Mouse (Mus musculus): ENCODE results near the gene Ndufb3.
"Not testable (repeated sequence)": the region's sequence is repeated elsewhere in the genome, so short reads cannot be mapped to it uniquely, and the experiment has no call there.

Ndufb3 gene

GRCm38 (mm10) chr1:58586171-58586997 lies at the start of gene Ndufb3, which contains the start of gene Fam126b:
Ndufb3 (plus strand) TSS chr1:58586384.
Fam126b (minus strand) TSS chr1:58586323.
- DNase-seq: peak; percentile 87

GRCm38 (mm10) chr1:58541386-58541785 lies 44.8 kb upstream of the Ndufb3 start:
- no peak for DNase-seq

GRCm38 (mm10) chr1:58560370-58560769 lies 25.8 kb upstream of the Ndufb3 start:
- not testable (repeated sequence) for DNase-seq

GRCm38 (mm10) chr1:58562455-58562854 lies 23.7 kb upstream of the Ndufb3 start:
- DNase-seq: peak; percentile 68

- DNase-seq: no peak
Measured at GRCm38 (mm10) chr1:58564981-58565380, 21.2 kb upstream of the Ndufb3 start.

- no peak for DNase-seq
Measured at GRCm38 (mm10) chr1:58566621-58567020, 19.6 kb upstream of the Ndufb3 start.

- no peak for DNase-seq
Measured at GRCm38 (mm10) chr1:58568456-58569130, 17.6 kb upstream of the Ndufb3 start.

- DNase-seq: no peak
Measured at GRCm38 (mm10) chr1:58570437-58570836, 15.7 kb upstream of the Ndufb3 start.

GRCm38 (mm10) chr1:58579179-58579578 lies 7.0 kb upstream of the Ndufb3 start:
- DNase-seq: peak; percentile 30

- no peak for DNase-seq
Measured at GRCm38 (mm10) chr1:58582611-58583010, 3.6 kb upstream of the Ndufb3 start.

GRCm38 (mm10) chr1:58584271-58584670 lies 1.9 kb upstream of the Ndufb3 start:
- no peak for DNase-seq

GRCm38 (mm10) chr1:58585373-58586170 lies 612 bp upstream of the Ndufb3 start:
- DNase-seq: no peak

- DNase-seq: no peak
Measured at GRCm38 (mm10) chr1:58587491-58587890, 1.3 kb downstream of the Ndufb3 start.

GRCm38 (mm10) chr1:58602681-58603080 lies 16.5 kb downstream of the Ndufb3 start:
- DNase-seq: no peak

GRCm38 (mm10) chr1:58603738-58604137 lies 17.6 kb downstream of the Ndufb3 start:
- no peak for DNase-seq

- not testable (repeated sequence) for DNase-seq
Measured at GRCm38 (mm10) chr1:58609591-58609990, 23.4 kb downstream of the Ndufb3 start.

- no peak for DNase-seq
Measured at GRCm38 (mm10) chr1:58610166-58610565, 24.0 kb downstream of the Ndufb3 start.

- no peak for DNase-seq
Measured at GRCm38 (mm10) chr1:58610611-58611010, 24.4 kb downstream of the Ndufb3 start.

GRCm38 (mm10) chr1:58613786-58614185 lies 27.6 kb downstream of the Ndufb3 start:
- DNase-seq: peak; percentile 5

- DNase-seq: no peak
Measured at GRCm38 (mm10) chr1:58614424-58614823, 28.2 kb downstream of the Ndufb3 start.

- no peak for DNase-seq
Measured at GRCm38 (mm10) chr1:58615146-58615545, 29.0 kb downstream of the Ndufb3 start.

- DNase-seq: no peak
Measured at GRCm38 (mm10) chr1:58616176-58616575, 30.0 kb downstream of the Ndufb3 start.

- DNase-seq: no peak
Measured at GRCm38 (mm10) chr1:58617076-58617475, 30.9 kb downstream of the Ndufb3 start.

Data from thymus, postnatal 25 days (tissue).